Mouse (Mus musculus) layer of hippocampus, postnatal 14 days (tissue): ENCODE results near the gene Specc1l. TPM values are rescaled to one million over a fixed set of nuclear protein-coding genes. Genes with fewer than 3 reads are reported as not detected.

Experiments
- DNase-seq, 2 experiments: peaks; one replicate each; pipeline ENCODE4 v3.0.0; 2021 to 2022; ENCODE audit warnings: low spot score in 2 of 2, mixed read lengths in 1 of 2
- total RNA-seq, 2 experiments: library from RNA; stranded (reverse); gene quantifications; 2 replicates each; pipeline ENCODE4 v1.2.3; 2021

The Specc1l gene
- total RNA-seq, 2 experiments from 2014 or later = 46.5 to 49.5 TPM

GRCm38 (mm10) chr10:75222611-75222998, 10.7 kb downstream of the Specc1l start:
- DNase-seq = no peak

GRCm38 (mm10) chr10:75224154-75224553, 12.3 kb downstream of the Specc1l start:
- DNase-seq = no peak

GRCm38 (mm10) chr10:75224630-75225029, 12.8 kb downstream of the Specc1l start:
- DNase-seq = no peak

- no peak for DNase-seq
Observed at GRCm38 (mm10) chr10:75227381-75227780, 15.5 kb downstream of the Specc1l start.

- DNase-seq = no peak
Observed at GRCm38 (mm10) chr10:75230572-75230971, 18.7 kb downstream of the Specc1l start.

- DNase-seq = no peak
Observed at GRCm38 (mm10) chr10:75231876-75232275, 20.0 kb downstream of the Specc1l start.

GRCm38 (mm10) chr10:75232612-75233155, 20.8 kb downstream of the Specc1l start:
- no peak for DNase-seq

GRCm38 (mm10) chr10:75233489-75233888, 21.6 kb downstream of the Specc1l start:
- DNase-seq = no peak

GRCm38 (mm10) chr10:75235726-75236125, 23.9 kb downstream of the Specc1l start:
- DNase-seq = no peak

- no peak for DNase-seq
Observed at GRCm38 (mm10) chr10:75236156-75236555, 24.3 kb downstream of the Specc1l start.

- DNase-seq = no peak
Observed at GRCm38 (mm10) chr10:75237166-75237565, 25.3 kb downstream of the Specc1l start.

GRCm38 (mm10) chr10:75240583-75241250, 28.8 kb downstream of the Specc1l start:
- DNase-seq = no peak

GRCm38 (mm10) chr10:75245806-75246205, 33.9 kb downstream of the Specc1l start:
- DNase-seq = no peak

GRCm38 (mm10) chr10:75246331-75246730, 34.5 kb downstream of the Specc1l start:
- DNase-seq = no peak

- DNase-seq = peak in 1 of 2 experiments; percentile 28
Observed at GRCm38 (mm10) chr10:75251011-75251410, 39.1 kb downstream of the Specc1l start.

GRCm38 (mm10) chr10:75252301-75253022, 40.6 kb downstream of the Specc1l start:
- no peak for DNase-seq

- peak in 1 of 2 experiments; percentile 42 for DNase-seq
Observed at GRCm38 (mm10) chr10:75255091-75255490, 43.2 kb downstream of the Specc1l start.

GRCm38 (mm10) chr10:75257401-75257800, 45.5 kb downstream of the Specc1l start:
- no peak for DNase-seq

- no peak for DNase-seq
Observed at GRCm38 (mm10) chr10:75258241-75258640, 46.4 kb downstream of the Specc1l start.

- no peak for DNase-seq
Observed at GRCm38 (mm10) chr10:75261268-75261667, 49.4 kb downstream of the Specc1l start.

- DNase-seq = no peak
Observed at GRCm38 (mm10) chr10:75264993-75265555, 53.2 kb downstream of the Specc1l start.

- no peak for DNase-seq
Observed at GRCm38 (mm10) chr10:75273020-75273419, 61.1 kb downstream of the Specc1l start.
